Mouse (Mus musculus): ENCODE data around the gene Dnase2b. TPM values are rescaled to one million over a fixed set of nuclear protein-coding genes. Genes with fewer than 3 reads are reported as not detected.

Dnase2b gene
- polyA plus RNA-seq, 1 experiment: not detected

DNA sequence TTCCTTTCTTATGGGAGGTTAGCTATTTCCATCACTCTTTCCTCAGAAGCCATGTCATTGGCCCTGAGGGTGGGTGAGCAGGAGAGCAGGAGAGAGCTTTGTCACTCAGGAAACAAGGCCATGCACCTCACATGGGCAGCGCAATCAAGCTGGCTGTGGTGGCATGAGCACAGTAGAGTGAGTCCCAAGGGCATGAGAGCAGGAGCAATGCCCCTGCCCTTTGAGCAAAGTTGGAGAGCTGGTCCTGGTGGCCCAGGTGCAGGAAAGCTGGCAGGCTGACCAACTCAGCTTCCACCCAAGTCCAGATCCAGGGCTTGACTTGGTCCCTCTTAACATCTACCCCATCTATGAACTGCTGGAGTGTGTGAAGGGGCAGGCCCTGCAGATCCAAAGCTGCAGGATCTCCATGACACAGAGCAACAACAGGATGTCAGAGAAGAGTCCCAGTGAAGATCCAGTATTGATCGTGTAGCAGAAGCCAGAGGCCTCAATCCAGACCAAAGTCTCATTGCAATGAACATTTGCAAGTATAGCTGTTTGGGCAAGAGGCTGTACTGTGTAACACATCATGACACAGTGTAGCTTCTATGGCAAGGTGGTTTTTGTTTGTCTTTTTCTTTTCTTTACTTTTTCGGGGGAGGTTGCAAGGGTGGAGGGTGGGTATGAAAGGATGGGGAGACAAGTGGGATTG lies 35.2 kb downstream of the Dnase2b start:
- Histone ChIP-seq H3K4me3 (ENCODE audit: insufficient read depth, poor library complexity, severe bottlenecking) (no peak overlapping the region), H3K79me2 (ENCODE audit: control insufficient read depth, insufficient read depth) (no peaks in the 10 kb centered on the region), H3K36me3 (ENCODE audit: control insufficient read depth, insufficient read depth) (no peaks in the 10 kb centered on the region), H3ac (ENCODE audit: control insufficient read depth, insufficient read length, low read depth) (no peak overlapping the region), H3K79me3 (ENCODE audit: low read depth) (no peaks in the 10 kb centered on the region), H3K27me3 (ENCODE audit: control insufficient read depth, insufficient read depth, insufficient read length) (no peaks in the 10 kb centered on the region)
- TF ChIP-seq USF1 (IDR thresholded peaks at IDR 0.05; ENCODE audit: low read depth) (no peak), MYOG (IDR thresholded peaks at IDR 0.05; ENCODE audit: control insufficient read depth, extremely low read depth, insufficient read length) (no peak), CTCF (IDR thresholded peaks at IDR 0.05; ENCODE audit: control insufficient read depth, insufficient read depth, insufficient read length) (no peak), MAX (IDR thresholded peaks at IDR 0.05) (no peak), CEBPB (IDR thresholded peaks at IDR 0.05; ENCODE audit: low read depth) (no peak), MYOD1 (IDR thresholded peaks at IDR 0.05; ENCODE audit: control insufficient read depth, insufficient read length, low read depth) (no peak)

GRCm38 (mm10) chr3:146577591-146577990 lies 37.8 kb downstream of the Dnase2b start:
- TF ChIP-seq CEBPB (IDR thresholded peaks at IDR 0.05; ENCODE audit: low read depth) (no peak), MYOD1 (IDR thresholded peaks at IDR 0.05; ENCODE audit: control insufficient read depth, insufficient read length, low read depth) (no peak), FOSL1 (IDR thresholded peaks at IDR 0.05; ENCODE audit: insufficient read depth, low read length, poor library complexity, severe bottlenecking) (no peak), MAX (IDR thresholded peaks at IDR 0.05) (no peak), CTCF (IDR thresholded peaks at IDR 0.05; ENCODE audit: control insufficient read depth, insufficient read depth, insufficient read length) (no peak), USF1 (IDR thresholded peaks at IDR 0.05; ENCODE audit: low read depth) (no peak), MYOG (IDR thresholded peaks at IDR 0.05; ENCODE audit: control insufficient read depth, extremely low read depth, insufficient read length) (no peak)
- H3K27me3 ChIP-seq (ENCODE audit: control insufficient read depth, insufficient read depth, insufficient read length): no peaks in the 10 kb centered on the region
- no peaks in the 10 kb centered on the region for H3K79me2 ChIP-seq (ENCODE audit: control insufficient read depth, insufficient read depth)
- no peak overlapping the region for H3K4me3 ChIP-seq (ENCODE audit: insufficient read depth, poor library complexity, severe bottlenecking)
- no peaks in the 10 kb centered on the region for H3K36me3 ChIP-seq (ENCODE audit: control insufficient read depth, insufficient read depth)
- no peaks in the 10 kb centered on the region for H3K79me3 ChIP-seq (ENCODE audit: low read depth)
- no peak overlapping the region for H3ac ChIP-seq (ENCODE audit: control insufficient read depth, insufficient read length, low read depth)

- no peak for TF ChIP-seq MYOD1 (IDR thresholded peaks at IDR 0.05; ENCODE audit: control insufficient read depth, insufficient read length, low read depth)
- TF ChIP-seq CEBPB (IDR thresholded peaks at IDR 0.05; ENCODE audit: low read depth): no peak
- TF ChIP-seq USF1 (IDR thresholded peaks at IDR 0.05; ENCODE audit: low read depth): no peak
- TF ChIP-seq MYOG (IDR thresholded peaks at IDR 0.05; ENCODE audit: control insufficient read depth, extremely low read depth, insufficient read length): no peak
- TF ChIP-seq FOSL1 (IDR thresholded peaks at IDR 0.05; ENCODE audit: insufficient read depth, low read length, poor library complexity, severe bottlenecking): no peak
Measured at GRCm38 (mm10) chr3:146571341-146571740, 44.1 kb downstream of the Dnase2b start.

GRCm38 (mm10) chr3:146570939-146571338 lies 44.5 kb downstream of the Dnase2b start:
- Histone ChIP-seq H3ac (ENCODE audit: control insufficient read depth, insufficient read length, low read depth) (no peak overlapping the region), H3K27me3 (ENCODE audit: control insufficient read depth, insufficient read depth, insufficient read length) (no peaks in the 10 kb centered on the region)
- TF ChIP-seq USF1 (IDR thresholded peaks at IDR 0.05; ENCODE audit: low read depth) (no peak), MYOG (IDR thresholded peaks at IDR 0.05; ENCODE audit: control insufficient read depth, extremely low read depth, insufficient read length) (no peak), MYOD1 (IDR thresholded peaks at IDR 0.05; ENCODE audit: control insufficient read depth, insufficient read length, low read depth) (no peak), CEBPB (IDR thresholded peaks at IDR 0.05; ENCODE audit: low read depth) (no peak), CTCF (IDR thresholded peaks at IDR 0.05; ENCODE audit: control insufficient read depth, insufficient read depth, insufficient read length) (no peak), MAX (IDR thresholded peaks at IDR 0.05) (no peak), FOSL1 (IDR thresholded peaks at IDR 0.05; ENCODE audit: insufficient read depth, low read length, poor library complexity, severe bottlenecking) (no peak)

More at GRCm38 (mm10) chr3:146571341-146571740, 44.1 kb downstream of the Dnase2b start:
- Histone ChIP-seq H3K79me2 (ENCODE audit: control insufficient read depth, insufficient read depth) (no peaks in the 10 kb centered on the region), H3K4me3 (ENCODE audit: insufficient read depth, poor library complexity, severe bottlenecking) (no peak overlapping the region), H3K36me3 (ENCODE audit: control insufficient read depth, insufficient read depth) (no peaks in the 10 kb centered on the region), H3K79me3 (ENCODE audit: low read depth) (no peaks in the 10 kb centered on the region), H3K27me3 (ENCODE audit: control insufficient read depth, insufficient read depth, insufficient read length) (no peaks in the 10 kb centered on the region), H3ac (ENCODE audit: control insufficient read depth, insufficient read length, low read depth) (no peak overlapping the region)

GRCm38 (mm10) chr3:146570148-146570782 lies 45.1 kb downstream of the Dnase2b start, which contains the start of gene Uox:
TSS of gene Uox (plus strand) at chr3:146570426.
- H3K4me3 ChIP-seq (ENCODE audit: insufficient read depth, poor library complexity, severe bottlenecking): no peak within 1 kb of the TSS
- no peak for TF ChIP-seq CTCF (IDR thresholded peaks at IDR 0.05; ENCODE audit: control insufficient read depth, insufficient read depth, insufficient read length)
- TF ChIP-seq USF1 (IDR thresholded peaks at IDR 0.05; ENCODE audit: low read depth): no peak
- no peak for TF ChIP-seq MAX (IDR thresholded peaks at IDR 0.05)
- TF ChIP-seq CEBPB (IDR thresholded peaks at IDR 0.05; ENCODE audit: low read depth): no peak
- TF ChIP-seq MYOG (IDR thresholded peaks at IDR 0.05; ENCODE audit: control insufficient read depth, extremely low read depth, insufficient read length): no peak
- TF ChIP-seq FOSL1 (IDR thresholded peaks at IDR 0.05; ENCODE audit: insufficient read depth, low read length, poor library complexity, severe bottlenecking): no peak
- TF ChIP-seq MYOD1 (IDR thresholded peaks at IDR 0.05; ENCODE audit: control insufficient read depth, insufficient read length, low read depth): no peak
- no peaks in the 10 kb centered on the region for H3K27me3 ChIP-seq (ENCODE audit: control insufficient read depth, insufficient read depth, insufficient read length)
- no peak within 1 kb of the TSS for H3ac ChIP-seq (ENCODE audit: control insufficient read depth, insufficient read length, low read depth)
- H3K79me3 ChIP-seq (ENCODE audit: low read depth): no peaks in the 10 kb centered on the region
- H3K79me2 ChIP-seq (ENCODE audit: control insufficient read depth, insufficient read depth): no peaks in the 10 kb centered on the region
- no peaks in the 10 kb centered on the region for H3K36me3 ChIP-seq (ENCODE audit: control insufficient read depth, insufficient read depth)

More at GRCm38 (mm10) chr3:146570939-146571338, 44.5 kb downstream of the Dnase2b start:
- no peaks in the 10 kb centered on the region for H3K79me2 ChIP-seq (ENCODE audit: control insufficient read depth, insufficient read depth)
- no peaks in the 10 kb centered on the region for H3K79me3 ChIP-seq (ENCODE audit: low read depth)
- no peak overlapping the region for H3K4me3 ChIP-seq (ENCODE audit: insufficient read depth, poor library complexity, severe bottlenecking)
- H3K36me3 ChIP-seq (ENCODE audit: control insufficient read depth, insufficient read depth): no peaks in the 10 kb centered on the region

All from C2C12 (cell line).